Mouse (Mus musculus): Measurements from ENCODE around the gene Mtch1.

DNA sequence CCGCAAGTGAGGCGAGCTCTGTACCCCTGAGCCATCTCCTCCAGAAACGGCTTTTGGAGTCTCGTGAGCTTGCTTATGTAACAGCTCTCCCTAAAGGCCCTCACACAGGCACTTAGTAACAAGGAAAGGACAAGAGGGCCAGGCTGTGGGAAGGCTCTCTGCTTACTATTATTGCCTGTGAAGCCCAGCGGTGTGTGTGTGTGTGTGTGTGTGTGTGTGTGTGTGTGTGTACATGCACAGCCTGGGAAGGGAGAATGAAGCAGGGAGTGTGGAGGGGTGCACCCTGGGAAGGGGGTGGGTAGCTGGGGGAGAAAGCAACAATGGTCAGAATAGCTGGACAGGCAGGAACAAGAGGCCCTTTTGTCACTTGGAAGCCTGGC is 7.7 kb upstream of the Mtch1 start:
- TF ChIP-seq REST (IDR thresholded peaks at IDR 0.05; ENCODE audit: insufficient read depth, insufficient read length) (no peak), POLR2A (IDR thresholded peaks at IDR 0.05; ENCODE audit: insufficient read length, low read depth) (no peak), MAX (IDR thresholded peaks at IDR 0.05; ENCODE audit: low read depth) (no peak)

Measured in myocyte (in vitro differentiated cells).